Mouse (Mus musculus): ENCODE measurements at regions not wholly inside any gene's neighbourhood (a gene's known extent, or its start where the extent isn't known, plus 50 kb on each side); places are given as distances from the start of the nearest gene placed in this dataset.
"Not testable (repeated sequence)": the region's sequence is repeated elsewhere in the genome, so short reads cannot be mapped to it uniquely, and the experiment has no call there.

GRCm38 (mm10) chr12:113987233-113987990, 443.7 kb downstream of the Adam6a start:
- in situ Hi-C loops (cut with MboI; ENCODE audit: low pct_unique_long_range_greater_than_20kb in 1 of 2, low sequenced_read_pairs in 2 of 2, unreplicated experiment in 1 of 2): loop anchor here in 1 of 2 experiments (25.0 kb wide), 1 partner anchor 150 kb away; no protein-coding TSS in a partner anchor

- in situ Hi-C loops (cut with MboI; ENCODE audit: low pct_unique_long_range_greater_than_20kb in 1 of 2, low sequenced_read_pairs in 2 of 2, unreplicated experiment in 1 of 2): loop anchor here in 1 of 2 experiments (25.0 kb wide), 1 partner anchor 145 kb away; no protein-coding TSS in a partner anchor
Observed at GRCm38 (mm10) chr12:113992425-113992824, 448.7 kb downstream of the Adam6a start.

- in situ Hi-C loops (cut with MboI; ENCODE audit: low pct_unique_long_range_greater_than_20kb in 1 of 2, low sequenced_read_pairs in 2 of 2, unreplicated experiment in 1 of 2): loop anchor here in 1 of 2 experiments (25.0 kb wide), 1 partner anchor 143 kb away; no protein-coding TSS in a partner anchor
Observed at GRCm38 (mm10) chr12:113994284-113994683, 450.6 kb downstream of the Adam6a start.

GRCm38 (mm10) chr12:114008491-114008890, 464.8 kb downstream of the Adam6a start:
- in situ Hi-C loops (cut with MboI; ENCODE audit: low pct_unique_long_range_greater_than_20kb in 1 of 2, low sequenced_read_pairs in 2 of 2, unreplicated experiment in 1 of 2): not testable (repeated sequence)

GRCm38 (mm10) chr12:114009391-114009790, 465.7 kb downstream of the Adam6a start:
- in situ Hi-C loops (cut with MboI; ENCODE audit: low pct_unique_long_range_greater_than_20kb in 1 of 2, low sequenced_read_pairs in 2 of 2, unreplicated experiment in 1 of 2): no loop called here

GRCm38 (mm10) chr12:114012860-114013259, 469.2 kb downstream of the Adam6a start:
- in situ Hi-C loops (cut with MboI; ENCODE audit: low pct_unique_long_range_greater_than_20kb in 1 of 2, low sequenced_read_pairs in 2 of 2, unreplicated experiment in 1 of 2): loop anchor here in 1 of 2 experiments (5.0 kb wide), 1 partner anchor 66 kb away; no protein-coding TSS in a partner anchor

GRCm38 (mm10) chr12:114037011-114037410, 493.3 kb downstream of the Adam6a start:
- in situ Hi-C loops (cut with MboI; ENCODE audit: low pct_unique_long_range_greater_than_20kb in 1 of 2, low sequenced_read_pairs in 2 of 2, unreplicated experiment in 1 of 2): loop anchor here (5.0 to 10.0 kb wide), 2 partner anchors 62 to 65 kb away; no protein-coding TSS in a partner anchor

GRCm38 (mm10) chr12:114047991-114048390, 504.3 kb downstream of the Adam6a start:
- in situ Hi-C loops (cut with MboI; ENCODE audit: low pct_unique_long_range_greater_than_20kb in 1 of 2, low sequenced_read_pairs in 2 of 2, unreplicated experiment in 1 of 2): not testable (repeated sequence)

- in situ Hi-C loops (cut with MboI; ENCODE audit: low pct_unique_long_range_greater_than_20kb in 1 of 2, low sequenced_read_pairs in 2 of 2, unreplicated experiment in 1 of 2): no loop called here
Observed at GRCm38 (mm10) chr12:114053341-114053740, 509.6 kb downstream of the Adam6a start.

GRCm38 (mm10) chr12:114059615-114060014, 515.9 kb downstream of the Adam6a start:
- in situ Hi-C loops (cut with MboI; ENCODE audit: low pct_unique_long_range_greater_than_20kb in 1 of 2, low sequenced_read_pairs in 2 of 2, unreplicated experiment in 1 of 2): no loop called here

GRCm38 (mm10) chr12:114067166-114067565, 523.5 kb downstream of the Adam6a start:
- in situ Hi-C loops (cut with MboI; ENCODE audit: low pct_unique_long_range_greater_than_20kb in 1 of 2, low sequenced_read_pairs in 2 of 2, unreplicated experiment in 1 of 2): no loop called here

- in situ Hi-C loops (cut with MboI; ENCODE audit: low pct_unique_long_range_greater_than_20kb in 1 of 2, low sequenced_read_pairs in 2 of 2, unreplicated experiment in 1 of 2): loop anchor here in 1 of 2 experiments (5.0 kb wide), 1 partner anchor 39 kb away; no protein-coding TSS in a partner anchor
Observed at GRCm38 (mm10) chr12:114108731-114109130, 565.0 kb downstream of the Adam6a start.

GRCm38 (mm10) chr12:114134897-114135296, 591.2 kb downstream of the Adam6a start:
- in situ Hi-C loops (cut with MboI; ENCODE audit: low pct_unique_long_range_greater_than_20kb in 1 of 2, low sequenced_read_pairs in 2 of 2, unreplicated experiment in 1 of 2): loop anchor here (25.0 kb wide), 3 partner anchors 148 to 923 kb away; no protein-coding TSS in a partner anchor

- in situ Hi-C loops (cut with MboI; ENCODE audit: low pct_unique_long_range_greater_than_20kb in 1 of 2, low sequenced_read_pairs in 2 of 2, unreplicated experiment in 1 of 2): loop anchor here (5.0 to 25.0 kb wide), 4 partner anchors 41 to 936 kb away; no protein-coding TSS in a partner anchor
Observed at GRCm38 (mm10) chr12:114148779-114149178, 605.1 kb downstream of the Adam6a start.

GRCm38 (mm10) chr12:114172305-114172704, 628.6 kb downstream of the Adam6a start:
- in situ Hi-C loops (cut with MboI; ENCODE audit: low pct_unique_long_range_greater_than_20kb in 1 of 2, low sequenced_read_pairs in 2 of 2, unreplicated experiment in 1 of 2): no loop called here

- in situ Hi-C loops (cut with MboI; ENCODE audit: low pct_unique_long_range_greater_than_20kb in 1 of 2, low sequenced_read_pairs in 2 of 2, unreplicated experiment in 1 of 2): no loop called here
Observed at GRCm38 (mm10) chr12:114199521-114199920, 655.8 kb downstream of the Adam6a start.

- in situ Hi-C loops (cut with MboI; ENCODE audit: low pct_unique_long_range_greater_than_20kb in 1 of 2, low sequenced_read_pairs in 2 of 2, unreplicated experiment in 1 of 2): no loop called here
Observed at GRCm38 (mm10) chr12:114222541-114222940, 678.8 kb downstream of the Adam6a start.
